8 mouse cellular contexts compared by ENCODE assay signal in the genomic region with DNA sequence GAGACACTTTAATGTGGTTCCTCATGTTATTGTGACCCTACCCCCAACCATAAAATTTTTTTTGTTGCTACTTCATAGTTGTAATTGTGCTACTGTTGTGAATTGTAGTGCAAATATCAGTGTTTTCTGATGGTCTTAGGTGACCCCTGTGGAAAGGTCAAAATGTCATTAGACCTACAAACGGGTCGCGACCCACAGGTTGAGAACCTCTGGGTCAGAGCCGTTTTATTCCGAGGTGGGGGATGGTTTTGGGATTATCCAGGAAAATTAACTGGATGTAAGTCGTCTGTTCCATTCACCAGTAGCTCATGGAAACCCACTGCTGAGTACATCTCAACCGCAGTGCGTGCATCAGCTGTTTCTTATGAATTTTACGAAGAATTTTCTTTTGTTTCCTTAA. TPM values are rescaled to one million over a fixed set of nuclear protein-coding genes. Genes with fewer than 3 reads are reported as not detected.
DNase-seq lines count a peak whose midpoint lies in the region; ATAC-seq and TF ChIP-seq lines count a peak whose summit lies in the region.

No protein-coding gene starts in this region.

- 65% methylated on average over 9 of the region's 9 CpGs for WGBS in kidney, embryonic 15.5 days
- WGBS in embryonic facial prominence, embryonic 11.5 days = 33% methylated on average over 9 of the region's 9 CpGs
- 62% methylated on average over 9 of the region's 9 CpGs for WGBS in hindbrain, postnatal 0 days
- WGBS in midbrain, embryonic 15.5 days = 50% methylated on average over 9 of the region's 9 CpGs

- no peaks in the 10 kb centered on the region for H3K36me3 ChIP-seq in kidney, embryonic 15.5 days
- H3K36me3 ChIP-seq in embryonic facial prominence, embryonic 11.5 days (replicated peaks; ENCODE audit: control insufficient read depth, insufficient read depth, low read depth, low read length) = no peaks in the 10 kb centered on the region
- no peaks in the 10 kb centered on the region for H3K36me3 ChIP-seq in hindbrain, postnatal 0 days (ENCODE audit: insufficient read depth, low read length)
- H3K36me3 ChIP-seq in midbrain, embryonic 15.5 days (replicated peaks) = no peaks in the 10 kb centered on the region

- H3K27me3 ChIP-seq in kidney, embryonic 15.5 days = no peaks in the 10 kb centered on the region
- H3K27me3 ChIP-seq in embryonic facial prominence, embryonic 11.5 days (ENCODE audit: control insufficient read depth, insufficient read depth, low read length) = no peaks in the 10 kb centered on the region
- H3K27me3 ChIP-seq in hindbrain, postnatal 0 days (ENCODE audit: insufficient read depth, low read length) = no peaks in the 10 kb centered on the region
- H3K27me3 ChIP-seq in midbrain, embryonic 15.5 days (replicated peaks) = 0 out of 2 replicates have a peak, but pooled peaks cover 3% of the 10 kb centered on the region

- ATAC-seq in kidney, embryonic 15.5 days (replicated peaks; ENCODE audit: low FRiP score) = no peak
- ATAC-seq in embryonic facial prominence, embryonic 11.5 days (replicated peaks; ENCODE audit: insufficient number of reproducible peaks, low FRiP score, low TSS enrichment, low read depth) = no peak
- no peak for ATAC-seq in hindbrain, postnatal 0 days
- ATAC-seq in midbrain, embryonic 15.5 days (replicated peaks) = no peak
- ATAC-seq in monocyte, adult 5-6 weeks (replicated peaks; ENCODE audit: insufficient number of reproducible peaks, low FRiP score, low TSS enrichment, poor library complexity, severe bottlenecking) = no peak

- H3K27ac ChIP-seq in kidney, embryonic 15.5 days = no peak overlapping the region
- H3K27ac ChIP-seq in embryonic facial prominence, embryonic 11.5 days (replicated peaks; ENCODE audit: low read depth, low read length) = no peak overlapping the region
- no peak overlapping the region for H3K27ac ChIP-seq in hindbrain, postnatal 0 days
- no peak overlapping the region for H3K27ac ChIP-seq in midbrain, embryonic 15.5 days

- peak overlapping the region; percentile 64 for H3K4me3 ChIP-seq in kidney, embryonic 15.5 days (replicated peaks)
- no peak overlapping the region for H3K4me3 ChIP-seq in embryonic facial prominence, embryonic 11.5 days (ENCODE audit: low read depth, low read length)
- peak overlapping the region; percentile 78 for H3K4me3 ChIP-seq in hindbrain, postnatal 0 days (ENCODE audit: low read length)
- peak overlapping the region; percentile 62 for H3K4me3 ChIP-seq in midbrain, embryonic 15.5 days

- DNase-seq in kidney, postnatal 14 days = no peak
- no peak for DNase-seq in embryonic facial prominence, embryonic 11.5 days (ENCODE audit: low spot score)
- DNase-seq in hindbrain, postnatal 0 days (ENCODE audit: low spot score) = no peak
- no peak for DNase-seq in adrenal gland, adult 2 months
- DNase-seq in layer of hippocampus, postnatal 36 days = no peak

- H3K9ac ChIP-seq in kidney, embryonic 15.5 days = no peak overlapping the region
- H3K9ac ChIP-seq in embryonic facial prominence, embryonic 11.5 days (replicated peaks; ENCODE audit: low read length) = no peak overlapping the region
- H3K9ac ChIP-seq in hindbrain, postnatal 0 days (replicated peaks; ENCODE audit: low read length) = no peak overlapping the region
- H3K9ac ChIP-seq in midbrain, embryonic 15.5 days = no peak overlapping the region

- no peak for TF ChIP-seq CTCF in hindbrain, postnatal 0 days (IDR thresholded peaks at IDR 0.05; ENCODE audit: low read depth)

- H3K4me2 ChIP-seq in kidney, embryonic 15.5 days = peak overlapping the region; percentile 94
- peak overlapping the region; percentile 5; the same call in 1 of the 2 replicates for H3K4me2 ChIP-seq in embryonic facial prominence, embryonic 11.5 days (ENCODE audit: low read depth, low read length)
- H3K4me2 ChIP-seq in hindbrain, postnatal 0 days (ENCODE audit: low read depth, low read length) = peak overlapping the region; percentile 90
- H3K4me2 ChIP-seq in midbrain, embryonic 15.5 days = peak overlapping the region; percentile 90

- H3K4me1 ChIP-seq in kidney, embryonic 15.5 days = peaks cover 5% of the 10 kb centered on the region; the same call in 1 of the 2 replicates
- H3K4me1 ChIP-seq in embryonic facial prominence, embryonic 11.5 days (ENCODE audit: control insufficient read depth, insufficient read depth, low read length) = no peaks in the 10 kb centered on the region
- peaks cover 12% of the 10 kb centered on the region for H3K4me1 ChIP-seq in hindbrain, postnatal 0 days (ENCODE audit: insufficient read depth, low read length)
- H3K4me1 ChIP-seq in midbrain, embryonic 15.5 days = peaks cover 9% of the 10 kb centered on the region; the same call in 1 of the 2 replicates

- no peaks in the 10 kb centered on the region for H3K9me3 ChIP-seq in kidney, embryonic 15.5 days (replicated peaks)
- H3K9me3 ChIP-seq in embryonic facial prominence, embryonic 11.5 days (replicated peaks; ENCODE audit: control insufficient read depth, low read length) = no peaks in the 10 kb centered on the region
- no peaks in the 10 kb centered on the region for H3K9me3 ChIP-seq in hindbrain, postnatal 0 days (ENCODE audit: low read length)
- no peaks in the 10 kb centered on the region for H3K9me3 ChIP-seq in midbrain, embryonic 15.5 days

RNA-seq across cellular contexts. Expression of a gene that starts 1.7 kb away (rescaled TPM):
- 4.3 and 5.0 TPM in 2 replicates for polyA plus RNA-seq in kidney, embryonic 15.5 days (2015; fragmentation: Nextera tagmentation; extraction: Ambion mirVana)
- polyA plus RNA-seq in embryonic facial prominence, embryonic 11.5 days (2014; fragmentation: Nextera tagmentation; extraction: Ambion mirVana) = 6.7 and 7.2 TPM in 2 replicates
- total RNA-seq in hindbrain, postnatal 0 days (2014; rRNA removed) = 16.1 and 21.2 TPM in 2 replicates
- polyA plus RNA-seq in hindbrain, postnatal 0 days (2015; fragmentation: Nextera tagmentation; extraction: Ambion mirVana) = 19.4 and 19.5 TPM in 2 replicates
- polyA plus RNA-seq in midbrain, embryonic 15.5 days (2015; fragmentation: Nextera tagmentation; extraction: Ambion mirVana) = 16.0 and 16.5 TPM in 2 replicates
- 1 to 10 TPM; 3.7 to 5.9 TPM for total RNA-seq in adrenal gland, adult 2 months (2021)
- 2.6 and 3.8 TPM in 2 replicates for polyA plus RNA-seq in adrenal gland, adult 2 months (2012; rRNA removed)
- total RNA-seq in layer of hippocampus, postnatal 36 days (2021) = 10 to 100 TPM; 20.4 to 20.8 TPM
- total RNA-seq in monocyte, adult 5-6 weeks (2017) = 9.1 to 16.7 TPM (median 14.9 TPM) in 3 replicates

RNA-seq across cellular contexts. Expression of a gene that starts 27.8 kb away (rescaled TPM):
- polyA plus RNA-seq in kidney, embryonic 15.5 days (2015; fragmentation: Nextera tagmentation; extraction: Ambion mirVana) = 0.08 and 0.09 TPM in 2 replicates
- polyA plus RNA-seq in embryonic facial prominence, embryonic 11.5 days (2014; fragmentation: Nextera tagmentation; extraction: Ambion mirVana) = 0.35 and 0.69 TPM in 2 replicates
- total RNA-seq in hindbrain, postnatal 0 days (2014; rRNA removed) = not detected in 2 replicates
- polyA plus RNA-seq in hindbrain, postnatal 0 days (2015; fragmentation: Nextera tagmentation; extraction: Ambion mirVana) = not detected in 2 replicates
- polyA plus RNA-seq in midbrain, embryonic 15.5 days (2015; fragmentation: Nextera tagmentation; extraction: Ambion mirVana) = 0.12 TPM in 1 of 2 replicates, not detected in the other
- not detected for total RNA-seq in adrenal gland, adult 2 months (2021)
- polyA plus RNA-seq in adrenal gland, adult 2 months (2012; rRNA removed) = not detected in 2 replicates
- not detected for total RNA-seq in layer of hippocampus, postnatal 36 days (2021)
- not detected in 3 replicates for total RNA-seq in monocyte, adult 5-6 weeks (2017)

Comparison
In these comparisons a context has a peak if more than half of its experiments do, and no peak if none do; other contexts are left out.
1. H3K4me2 ChIP-seq: peak in every context shown above with its lines; median percentile 94 in kidney, embryonic 15.5 days; 90 in hindbrain, postnatal 0 days; 90 in midbrain, embryonic 15.5 days; 5 in embryonic facial prominence, embryonic 11.5 days.